Mouse (Mus musculus): ENCODE data around the gene Clec1b. TPM values are rescaled to one million over a fixed set of nuclear protein-coding genes. Genes with fewer than 3 reads are reported as not detected.

Gene Clec1b
- polyA plus RNA-seq, 1 experiment from 2014 or later = 8.8 TPM

DNA sequence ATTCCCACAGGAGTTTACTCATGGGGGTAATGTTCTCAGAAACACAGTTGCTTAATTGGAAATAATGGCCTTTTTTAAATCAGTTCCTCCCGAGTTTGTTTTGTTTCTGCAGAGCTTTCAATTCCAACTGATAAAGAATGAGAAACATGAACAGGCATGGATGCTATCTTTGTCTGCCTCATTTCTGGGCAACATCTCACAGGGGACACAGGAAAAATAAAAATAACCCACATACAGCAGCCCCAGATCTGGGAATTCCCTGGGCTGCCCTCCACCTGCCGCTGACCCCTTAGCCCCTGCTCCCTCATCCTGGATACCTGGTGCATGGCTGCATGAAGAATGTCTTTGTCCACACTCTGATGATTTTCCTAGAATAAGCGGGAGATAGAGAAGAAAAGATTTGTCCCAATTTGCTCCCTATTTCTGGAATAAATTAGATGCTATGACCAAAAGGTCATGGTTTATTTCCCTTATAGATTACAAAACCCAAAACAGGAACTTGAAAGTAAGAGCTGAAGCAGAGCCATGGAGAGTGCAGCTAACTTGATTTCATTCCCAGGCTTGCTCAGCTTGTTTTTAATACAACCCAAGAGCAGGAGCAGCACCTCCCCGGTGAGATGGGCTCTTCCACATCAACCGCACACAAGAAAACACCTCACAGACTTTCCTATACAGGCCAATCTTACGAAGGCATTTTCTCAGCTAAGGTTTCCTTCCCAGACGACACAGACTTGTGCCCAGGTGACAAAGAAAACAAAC, 27.5 kb upstream of the Clec1b start:
- Histone ChIP-seq H3K9me3 (replicated peaks; ENCODE audit: control insufficient read depth, low read length) (no peaks in the 10 kb centered on the region), H3K36me3 (ENCODE audit: control insufficient read depth, insufficient read depth, low read length) (no peaks in the 10 kb centered on the region), H3K4me3 (ENCODE audit: low read depth, low read length) (no peak overlapping the region), H3K9ac (ENCODE audit: low read depth, low read length) (no peak overlapping the region), H3K4me1 (ENCODE audit: control insufficient read depth, insufficient read depth, low read length) (no peaks in the 10 kb centered on the region), H3K27ac (ENCODE audit: low read depth, low read length) (no peak overlapping the region), H3K4me2 (no peak overlapping the region), H3K27me3 (ENCODE audit: control insufficient read depth, insufficient read depth, low read length) (no peaks in the 10 kb centered on the region)
- ATAC-seq (replicated peaks; ENCODE audit: insufficient number of reproducible peaks, low FRiP score, low TSS enrichment) = no peak
- WGBS (ENCODE audit: insufficient replicate concordance) = 58% methylated on average over 7 of the region's 7 CpGs

DNA sequence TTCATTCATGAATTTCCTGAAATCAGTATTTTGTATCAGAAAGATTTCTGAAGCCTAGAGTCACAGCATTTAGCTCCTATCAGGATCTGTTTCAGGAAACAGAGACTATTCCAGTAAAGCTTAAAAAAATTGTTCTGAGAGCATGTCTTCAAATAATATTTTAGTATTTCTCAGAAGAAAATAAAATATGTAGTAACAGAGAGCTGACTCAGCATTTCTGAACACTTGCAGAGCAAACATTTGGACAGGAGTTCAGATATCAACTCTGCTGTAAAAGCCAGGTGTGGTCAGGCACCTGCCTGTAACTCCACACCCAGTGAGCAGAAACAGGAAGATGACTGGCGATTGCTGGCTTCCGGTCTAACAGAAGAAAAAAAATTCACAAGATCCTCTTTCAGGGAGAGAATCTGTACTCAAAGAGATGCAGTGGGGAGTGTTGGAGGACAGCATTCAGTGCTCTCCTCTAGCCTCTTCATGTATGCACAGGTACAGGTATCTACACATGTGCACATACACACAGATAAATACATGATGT, 22.1 kb upstream of the Clec1b start:
- no peak overlapping the region for H3K9ac ChIP-seq (ENCODE audit: low read depth, low read length)
- H3K9me3 ChIP-seq (replicated peaks; ENCODE audit: control insufficient read depth, low read length) = no peaks in the 10 kb centered on the region
- no peaks in the 10 kb centered on the region for H3K36me3 ChIP-seq (ENCODE audit: control insufficient read depth, insufficient read depth, low read length)
- WGBS (ENCODE audit: insufficient replicate concordance) = 78% methylated on average over 2 of the region's 2 CpGs
- no peak overlapping the region for H3K4me3 ChIP-seq (ENCODE audit: low read depth, low read length)
- no peak overlapping the region for H3K4me2 ChIP-seq
- H3K4me1 ChIP-seq (ENCODE audit: control insufficient read depth, insufficient read depth, low read length) = no peaks in the 10 kb centered on the region
- ATAC-seq (replicated peaks; ENCODE audit: insufficient number of reproducible peaks, low FRiP score, low TSS enrichment) = no peak
- no peaks in the 10 kb centered on the region for H3K27me3 ChIP-seq (ENCODE audit: control insufficient read depth, insufficient read depth, low read length)
- H3K27ac ChIP-seq (ENCODE audit: low read depth, low read length) = no peak overlapping the region

- 51% methylated on average over 4 of the region's 4 CpGs for WGBS (ENCODE audit: insufficient replicate concordance)
- Histone ChIP-seq H3K27ac (ENCODE audit: low read depth, low read length) (no peak overlapping the region), H3K4me3 (ENCODE audit: low read depth, low read length) (no peak overlapping the region), H3K4me2 (no peak overlapping the region), H3K9ac (ENCODE audit: low read depth, low read length) (no peak overlapping the region), H3K9me3 (replicated peaks; ENCODE audit: control insufficient read depth, low read length) (no peaks in the 10 kb centered on the region), H3K4me1 (ENCODE audit: control insufficient read depth, insufficient read depth, low read length) (no peaks in the 10 kb centered on the region; the same call in 1 of the 2 replicates), H3K36me3 (ENCODE audit: control insufficient read depth, insufficient read depth, low read length) (no peaks in the 10 kb centered on the region), H3K27me3 (ENCODE audit: control insufficient read depth, insufficient read depth, low read length) (no peaks in the 10 kb centered on the region)
- no peak for ATAC-seq (replicated peaks; ENCODE audit: insufficient number of reproducible peaks, low FRiP score, low TSS enrichment)
These were observed 16.6 kb upstream of the Clec1b start for GRCm38 (mm10) chr6:129380454-129380853.

- H3K36me3 ChIP-seq (ENCODE audit: control insufficient read depth, insufficient read depth, low read length) = no peaks in the 10 kb centered on the region
- WGBS (ENCODE audit: insufficient replicate concordance) = 54% methylated on average over 1 of the region's 1 CpGs
- no peaks in the 10 kb centered on the region for H3K9me3 ChIP-seq (replicated peaks; ENCODE audit: control insufficient read depth, low read length)
- H3K27me3 ChIP-seq (ENCODE audit: control insufficient read depth, insufficient read depth, low read length) = no peaks in the 10 kb centered on the region
- H3K4me2 ChIP-seq = no peak overlapping the region
- no peak for ATAC-seq (replicated peaks; ENCODE audit: insufficient number of reproducible peaks, low FRiP score, low TSS enrichment)
- H3K4me1 ChIP-seq (ENCODE audit: control insufficient read depth, insufficient read depth, low read length) = no peaks in the 10 kb centered on the region; the same call in 1 of the 2 replicates
- H3K4me3 ChIP-seq (ENCODE audit: low read depth, low read length) = no peak overlapping the region
- no peak overlapping the region for H3K9ac ChIP-seq (ENCODE audit: low read depth, low read length)
- no peak overlapping the region for H3K27ac ChIP-seq (ENCODE audit: low read depth, low read length)
These were observed 15.4 kb upstream of the Clec1b start for GRCm38 (mm10) chr6:129381736-129382135.

DNA sequence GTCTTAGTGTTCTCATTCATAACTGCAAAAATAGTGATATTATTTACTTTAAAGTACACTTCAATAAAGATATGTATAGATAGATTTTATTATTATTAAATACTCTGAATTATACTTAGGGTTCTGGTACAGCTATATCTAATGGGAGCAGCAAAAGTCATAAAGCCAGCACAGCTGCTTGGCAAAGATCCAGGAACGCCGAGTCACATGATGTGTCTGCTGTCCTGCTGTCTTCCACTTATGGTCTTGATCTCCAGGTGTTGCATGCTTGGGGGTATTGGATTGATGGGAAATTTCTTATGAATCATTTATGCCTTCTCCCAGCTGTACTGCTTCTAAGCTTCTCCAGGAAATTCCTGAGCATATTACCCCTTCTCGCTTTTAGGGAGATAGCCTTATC, 13.6 kb upstream of the Clec1b start:
- no peak for ATAC-seq (replicated peaks; ENCODE audit: insufficient number of reproducible peaks, low FRiP score, low TSS enrichment)
- Histone ChIP-seq H3K4me1 (ENCODE audit: control insufficient read depth, insufficient read depth, low read length) (no peaks in the 10 kb centered on the region; the same call in 1 of the 2 replicates), H3K9me3 (replicated peaks; ENCODE audit: control insufficient read depth, low read length) (no peaks in the 10 kb centered on the region), H3K4me2 (no peak overlapping the region), H3K27me3 (ENCODE audit: control insufficient read depth, insufficient read depth, low read length) (no peaks in the 10 kb centered on the region), H3K9ac (ENCODE audit: low read depth, low read length) (no peak overlapping the region), H3K4me3 (ENCODE audit: low read depth, low read length) (no peak overlapping the region), H3K36me3 (ENCODE audit: control insufficient read depth, insufficient read depth, low read length) (no peaks in the 10 kb centered on the region), H3K27ac (ENCODE audit: low read depth, low read length) (no peak overlapping the region)
- WGBS (ENCODE audit: insufficient replicate concordance) = 62% methylated on average over 3 of the region's 3 CpGs

DNA sequence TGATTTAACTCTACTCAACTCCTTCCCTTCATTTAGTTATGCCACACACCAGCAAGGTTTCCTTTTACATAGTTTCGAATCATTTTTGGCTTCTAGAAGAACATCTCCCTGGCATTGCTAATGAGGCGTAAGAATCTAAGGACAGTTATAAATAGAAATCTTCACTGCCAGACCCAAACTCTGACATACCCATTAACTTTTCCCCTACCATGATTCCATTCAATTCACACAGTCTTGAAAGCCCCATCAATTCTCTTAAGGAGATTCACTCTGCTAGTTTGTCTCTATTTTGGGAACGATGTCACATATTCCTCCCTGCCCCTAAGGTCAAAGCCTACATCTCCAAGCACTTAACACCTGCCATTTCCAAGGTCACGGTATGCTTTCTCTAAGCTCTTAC, 12.1 kb upstream of the Clec1b start:
- ATAC-seq (replicated peaks; ENCODE audit: insufficient number of reproducible peaks, low FRiP score, low TSS enrichment) = no peak
- no peaks in the 10 kb centered on the region; the same call in 1 of the 2 replicates for H3K4me1 ChIP-seq (ENCODE audit: control insufficient read depth, insufficient read depth, low read length)
- H3K27me3 ChIP-seq (ENCODE audit: control insufficient read depth, insufficient read depth, low read length) = no peaks in the 10 kb centered on the region
- H3K4me2 ChIP-seq = no peak overlapping the region
- no peaks in the 10 kb centered on the region for H3K9me3 ChIP-seq (replicated peaks; ENCODE audit: control insufficient read depth, low read length)
- H3K9ac ChIP-seq (ENCODE audit: low read depth, low read length) = no peak overlapping the region
- WGBS (ENCODE audit: insufficient replicate concordance) = 62% methylated on average over 4 of the region's 4 CpGs
- no peak overlapping the region for H3K27ac ChIP-seq (ENCODE audit: low read depth, low read length)
- no peaks in the 10 kb centered on the region for H3K36me3 ChIP-seq (ENCODE audit: control insufficient read depth, insufficient read depth, low read length)
- H3K4me3 ChIP-seq (ENCODE audit: low read depth, low read length) = no peak overlapping the region

GRCm38 (mm10) chr6:129385774-129386173, 11.3 kb upstream of the Clec1b start, which contains the start of gene Clec12b:
Gene Clec12b (minus strand): TSS chr6:129385874.
- WGBS (ENCODE audit: insufficient replicate concordance) = 77% methylated on average over 2 of the region's 2 CpGs
- Histone ChIP-seq H3K27me3 (ENCODE audit: control insufficient read depth, insufficient read depth, low read length) (no peaks in the 10 kb centered on the region), H3K9me3 (replicated peaks; ENCODE audit: control insufficient read depth, low read length) (no peaks in the 10 kb centered on the region), H3K4me3 (ENCODE audit: low read depth, low read length) (no peak within 1 kb of the TSS), H3K9ac (ENCODE audit: low read depth, low read length) (no peak within 1 kb of the TSS), H3K4me2 (no peak within 1 kb of the TSS), H3K27ac (ENCODE audit: low read depth, low read length) (no peak within 1 kb of the TSS), H3K36me3 (ENCODE audit: control insufficient read depth, insufficient read depth, low read length) (no peaks in the 10 kb centered on the region), H3K4me1 (ENCODE audit: control insufficient read depth, insufficient read depth, low read length) (no peaks in the 10 kb centered on the region; the same call in 1 of the 2 replicates)
- ATAC-seq (replicated peaks; ENCODE audit: insufficient number of reproducible peaks, low FRiP score, low TSS enrichment) = no peak

GRCm38 (mm10) chr6:129393087-129393720, 3.9 kb upstream of the Clec1b start:
- WGBS (ENCODE audit: insufficient replicate concordance) = 28% methylated on average over 2 of the region's 2 CpGs
- Histone ChIP-seq H3K27ac (ENCODE audit: low read depth, low read length) (no peak overlapping the region), H3K9me3 (replicated peaks; ENCODE audit: control insufficient read depth, low read length) (no peaks in the 10 kb centered on the region), H3K4me3 (ENCODE audit: low read depth, low read length) (no peak overlapping the region), H3K36me3 (ENCODE audit: control insufficient read depth, insufficient read depth, low read length) (no peaks in the 10 kb centered on the region), H3K9ac (ENCODE audit: low read depth, low read length) (no peak overlapping the region), H3K4me1 (ENCODE audit: control insufficient read depth, insufficient read depth, low read length) (no peaks in the 10 kb centered on the region), H3K4me2 (no peak overlapping the region), H3K27me3 (ENCODE audit: control insufficient read depth, insufficient read depth, low read length) (no peaks in the 10 kb centered on the region)
- no peak for ATAC-seq (replicated peaks; ENCODE audit: insufficient number of reproducible peaks, low FRiP score, low TSS enrichment)

All from heart, embryonic 11.5 days (tissue).